Mouse (Mus musculus) heart, embryonic 11.5 days (tissue): ENCODE measurements around the gene Rad51d. TPM values are rescaled to one million over a fixed set of nuclear protein-coding genes. Genes with fewer than 3 reads are reported as not detected.

Experiments
- ATAC-seq: fragments of 200-750 bp; cut with Nextera tagmentation; replicated peaks from 2 replicates; pipeline ENCODE4 v1.8.0; 2017; ENCODE audit warnings: moderate library complexity; ENCODE audit not compliant: insufficient number of reproducible peaks, low FRiP score, low TSS enrichment
- H3K27ac ChIP-seq: fragments of 300-500 bp; sonication (generic); 2 replicates; pipeline ENCODE4 v1.5.1; 2014; ENCODE audit warnings: mild to moderate bottlenecking, low read depth, low read length
- H3K27me3 ChIP-seq: fragments of 300-500 bp; sonication (generic); 2 replicates; pipeline ENCODE4 v1.6.1; 2014; ENCODE audit warnings: mild to moderate bottlenecking, low read length, mixed read lengths; ENCODE audit not compliant: control insufficient read depth, insufficient read depth
- H3K36me3 ChIP-seq: fragments of 300-500 bp; sonication (generic); 2 replicates; pipeline ENCODE4 v1.6.1; 2014; ENCODE audit warnings: mild to moderate bottlenecking, low read length, moderate library complexity, mixed read lengths; ENCODE audit not compliant: control insufficient read depth, insufficient read depth
- H3K4me1 ChIP-seq: fragments of 300-500 bp; sonication (generic); 2 replicates; pipeline ENCODE4 v1.6.1; 2014; ENCODE audit warnings: low read length; ENCODE audit not compliant: control insufficient read depth, insufficient read depth
- H3K4me2 ChIP-seq: fragments of 300-500 bp; sonication (generic); 2 replicates; pipeline ENCODE4 v1.6.1; 2014; ENCODE audit warnings: mild to moderate bottlenecking, moderate library complexity
- H3K4me3 ChIP-seq: fragments of 300-500 bp; sonication (generic); 2 replicates; pipeline ENCODE4 v1.5.1; 2014; ENCODE audit warnings: low read depth, low read length
- H3K9ac ChIP-seq: fragments of 300-500 bp; sonication (generic); 2 replicates; pipeline ENCODE4 v1.6.1; 2014; ENCODE audit warnings: mild to moderate bottlenecking, low read depth, low read length, moderate library complexity
- H3K9me3 ChIP-seq: fragments of 300-500 bp; sonication (generic); replicated peaks from 2 replicates; pipeline ENCODE4 v1.6.1; 2016; ENCODE audit warnings: low read length; ENCODE audit not compliant: control insufficient read depth
- WGBS: fragments of 180-500 bp; shearing (Covaris S2); extraction: QIAGEN DNeasy Blood & Tissue Kit; methylation state at CpG from one replicate; pipeline ENCODE4 v1.1.7; 2014; ENCODE audit not compliant: insufficient replicate concordance; 5-methylcytosine and 5-hydroxymethylcytosine counted together
- polyA plus RNA-seq: library from polyadenylated mRNA; unstranded; fragments of >200 nt; fragmentation: Nextera tagmentation; extraction: Ambion mirVana; gene quantifications from 2 replicates; pipeline ENCODE4 v1.2.1, GENCODE M21; 2014

The Rad51d gene
- polyA plus RNA-seq, 1 experiment from 2014 or later: 15.3 TPM

DNA sequence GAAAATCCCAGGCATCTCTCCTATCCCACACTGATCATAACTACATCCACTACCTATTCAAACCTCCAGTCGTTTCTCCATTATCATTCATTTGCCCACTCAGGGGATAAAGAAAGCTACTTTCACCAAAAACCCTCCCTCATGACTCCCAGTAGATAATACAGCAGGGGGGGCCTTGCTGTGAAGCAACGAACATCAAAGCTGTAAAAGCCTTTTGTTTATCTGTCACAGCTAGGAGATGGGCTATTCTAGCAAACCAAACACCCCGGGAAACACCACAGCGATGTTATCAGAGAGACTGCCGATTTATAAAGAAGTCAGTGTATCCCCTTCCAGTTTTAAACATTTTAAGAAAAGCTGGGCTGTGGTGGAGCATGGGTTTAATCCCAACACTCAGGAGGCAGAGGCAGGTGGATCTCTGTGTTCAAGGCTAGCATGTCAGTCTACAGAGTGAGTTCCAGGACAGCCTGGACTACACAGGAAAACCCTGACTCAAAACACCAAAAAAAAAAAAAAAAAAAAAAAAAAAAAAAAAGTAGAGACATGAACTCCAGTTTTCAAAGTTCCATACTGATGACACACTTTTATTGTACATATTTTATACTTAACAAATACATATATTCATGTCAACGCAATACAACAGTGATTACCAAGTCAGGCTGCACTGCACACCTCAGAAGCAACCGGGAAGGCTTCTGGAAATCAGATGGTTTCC, 23.4 kb downstream of the Rad51d start:
- Histone ChIP-seq H3K9me3 (no peaks in the 10 kb centered on the region), H3K36me3 (no peaks in the 10 kb centered on the region), H3K27ac (no peak overlapping the region), H3K9ac (no peak overlapping the region), H3K27me3 (no peaks in the 10 kb centered on the region), H3K4me2 (peak overlapping the region; percentile 14; the same call in 1 of the 2 replicates), H3K4me1 (no peaks in the 10 kb centered on the region; the same call in 1 of the 2 replicates), H3K4me3 (no peak overlapping the region)
- 27% methylated on average over 7 of the region's 7 CpGs for WGBS
- ATAC-seq: no peak

DNA sequence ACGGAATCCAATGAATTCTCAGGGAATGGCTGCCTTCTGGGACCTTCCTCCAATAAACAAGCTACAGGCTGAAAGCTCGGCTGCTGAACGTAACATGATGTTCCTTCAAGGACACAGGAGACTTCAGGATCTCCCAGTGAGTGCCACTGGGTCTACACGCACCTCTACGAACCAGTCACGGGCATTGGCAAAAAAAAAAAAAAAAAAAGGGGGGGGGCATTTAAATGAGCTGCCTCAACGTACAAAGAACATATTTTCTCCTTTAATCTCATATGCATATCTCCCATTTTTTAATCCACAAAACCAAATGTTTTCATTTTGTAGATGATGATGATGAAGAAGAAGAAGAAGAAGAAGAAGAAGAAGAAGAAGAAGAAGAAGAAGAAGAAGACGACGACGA, 24.5 kb downstream of the Rad51d start:
- Histone ChIP-seq H3K27me3 (no peaks in the 10 kb centered on the region), H3K4me3 (no peak overlapping the region), H3K4me2 (0 out of 2 replicates have a peak overlapping the region, but pooled peaks have one; percentile 14), H3K9ac (no peak overlapping the region), H3K9me3 (no peaks in the 10 kb centered on the region), H3K27ac (no peak overlapping the region), H3K36me3 (no peaks in the 10 kb centered on the region), H3K4me1 (peaks cover 6% of the 10 kb centered on the region; the same call in 1 of the 2 replicates)
- no peak for ATAC-seq
- WGBS: 74% methylated on average over 10 of the region's 10 CpGs

GRCm38 (mm10) chr11:82863488-82863931, 26.9 kb downstream of the Rad51d start:
- H3K9ac ChIP-seq: no peak overlapping the region
- H3K4me2 ChIP-seq: no peak overlapping the region
- H3K27ac ChIP-seq: 0 out of 2 replicates have a peak overlapping the region, but pooled peaks have one; percentile 15
- no peaks in the 10 kb centered on the region for H3K9me3 ChIP-seq
- H3K27me3 ChIP-seq: no peaks in the 10 kb centered on the region
- H3K36me3 ChIP-seq: no peaks in the 10 kb centered on the region
- H3K4me1 ChIP-seq: peaks cover 6% of the 10 kb centered on the region; the same call in 1 of the 2 replicates
- whole genome bisulfite sequencing: 66% methylated on average over 4 of the region's 4 CpGs
- H3K4me3 ChIP-seq: no peak overlapping the region
- ATAC-seq: no peak

DNA sequence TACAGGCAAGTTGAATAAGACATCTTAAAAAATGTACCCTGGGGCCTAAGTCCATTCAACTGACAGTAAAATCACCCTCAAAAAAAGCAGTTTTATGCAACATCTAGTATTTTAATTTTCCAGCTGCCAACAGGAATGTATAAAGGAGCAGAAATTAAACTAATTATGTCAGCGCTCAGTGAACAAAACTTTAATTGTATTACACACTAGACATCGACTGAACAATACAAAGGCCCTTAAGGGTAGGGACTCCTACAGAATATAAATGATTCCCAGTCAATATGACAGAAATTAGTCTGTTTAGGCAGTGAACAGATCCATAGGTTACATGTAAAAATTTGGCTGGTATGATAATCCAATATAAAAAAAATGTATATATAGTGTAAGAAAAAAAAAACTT, 27.4 kb downstream of the Rad51d start:
- WGBS: 83% methylated on average over 2 of the region's 2 CpGs
- H3K9ac ChIP-seq: no peak overlapping the region

GRCm38 (mm10) chr11:82862638-82863037, 27.8 kb downstream of the Rad51d start:
- no peak overlapping the region for H3K27ac ChIP-seq
- no peak for ATAC-seq
- no peak overlapping the region for H3K4me2 ChIP-seq
- H3K4me1 ChIP-seq: peaks cover 6% of the 10 kb centered on the region; the same call in 1 of the 2 replicates
- H3K27me3 ChIP-seq: no peaks in the 10 kb centered on the region
- 68% methylated on average over 9 of the region's 9 CpGs for WGBS
- H3K9me3 ChIP-seq: no peaks in the 10 kb centered on the region
- H3K9ac ChIP-seq: no peak overlapping the region
- no peak overlapping the region for H3K4me3 ChIP-seq
- no peaks in the 10 kb centered on the region for H3K36me3 ChIP-seq

More for the DNA sequence above, 27.4 kb downstream of the Rad51d start:
- Histone ChIP-seq H3K27ac (no peak overlapping the region), H3K4me2 (no peak overlapping the region), H3K4me1 (peaks cover 6% of the 10 kb centered on the region; the same call in 1 of the 2 replicates), H3K36me3 (no peaks in the 10 kb centered on the region), H3K9me3 (no peaks in the 10 kb centered on the region), H3K27me3 (no peaks in the 10 kb centered on the region), H3K4me3 (no peak overlapping the region)
- ATAC-seq: no peak

DNA sequence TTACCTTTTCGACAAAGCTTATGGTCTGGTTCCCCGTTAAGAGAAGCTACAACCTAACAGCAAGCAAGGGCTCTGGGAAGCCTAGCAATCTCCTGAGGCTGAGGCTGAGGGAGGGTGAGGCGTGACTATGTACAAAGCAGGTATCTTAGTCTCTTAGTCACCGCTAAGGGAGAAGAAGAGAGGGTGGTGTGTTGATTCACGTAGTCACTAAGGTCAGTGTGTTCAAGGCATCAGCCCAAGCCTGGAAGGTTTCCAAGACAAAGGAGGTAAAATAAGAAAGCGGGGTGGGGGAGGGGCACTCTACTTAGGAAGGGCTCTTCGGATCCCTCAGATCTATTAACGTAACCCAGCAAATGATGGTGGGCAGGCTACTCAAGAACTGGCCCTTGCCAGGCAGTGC, 28.9 kb downstream of the Rad51d start:
- Histone ChIP-seq H3K27ac (no peak overlapping the region), H3K4me1 (peaks cover 6% of the 10 kb centered on the region; the same call in 1 of the 2 replicates), H3K27me3 (no peaks in the 10 kb centered on the region), H3K9me3 (no peaks in the 10 kb centered on the region), H3K9ac (0 out of 2 replicates have a peak overlapping the region, but pooled peaks have one; percentile 10), H3K4me2 (no peak overlapping the region), H3K4me3 (no peak overlapping the region), H3K36me3 (no peaks in the 10 kb centered on the region)
- no peak for ATAC-seq
- WGBS: 67% methylated on average over 8 of the region's 8 CpGs

GRCm38 (mm10) chr11:82860759-82861158, 29.7 kb downstream of the Rad51d start:
- Histone ChIP-seq H3K9me3 (no peaks in the 10 kb centered on the region), H3K4me2 (no peak overlapping the region), H3K4me3 (no peak overlapping the region), H3K36me3 (no peaks in the 10 kb centered on the region), H3K27ac (no peak overlapping the region), H3K27me3 (no peaks in the 10 kb centered on the region), H3K9ac (no peak overlapping the region), H3K4me1 (peaks cover 6% of the 10 kb centered on the region; the same call in 1 of the 2 replicates)
- ATAC-seq: no peak
- WGBS: 74% methylated on average over 6 of the region's 6 CpGs

DNA sequence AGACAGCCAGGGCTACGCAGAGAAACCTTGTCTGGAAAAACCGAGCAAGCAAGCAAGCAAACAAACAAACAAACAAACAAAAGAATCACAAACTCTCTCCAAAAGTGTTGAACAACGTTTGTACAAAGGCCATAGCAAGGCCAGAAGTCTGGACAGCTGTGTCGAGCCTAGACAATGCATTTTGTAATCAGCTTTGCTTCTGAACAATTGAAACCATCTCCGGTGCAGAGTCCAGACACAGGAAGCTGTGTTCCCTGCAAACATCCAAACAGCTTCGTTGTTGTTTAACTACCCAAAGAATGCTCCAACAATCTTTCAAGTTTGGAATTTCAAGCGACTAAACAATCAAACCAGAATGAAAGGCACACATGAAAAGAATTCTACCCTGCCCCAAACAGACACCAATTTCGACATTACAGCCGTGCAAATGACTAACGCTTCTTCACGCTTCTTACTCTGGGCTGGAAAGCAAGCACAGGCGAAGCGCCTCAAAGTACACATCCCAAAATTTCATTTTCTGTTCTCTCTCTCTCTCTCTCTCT, 33.0 kb downstream of the Rad51d start:
- no peaks in the 10 kb centered on the region for H3K27me3 ChIP-seq
- WGBS: 82% methylated on average over 13 of the region's 13 CpGs
- no peak overlapping the region for H3K27ac ChIP-seq
- no peak for ATAC-seq
- H3K9me3 ChIP-seq: no peaks in the 10 kb centered on the region
- H3K4me2 ChIP-seq: no peak overlapping the region
- no peaks in the 10 kb centered on the region for H3K36me3 ChIP-seq
- H3K4me3 ChIP-seq: no peak overlapping the region
- H3K9ac ChIP-seq: no peak overlapping the region
- H3K4me1 ChIP-seq: peaks cover 9% of the 10 kb centered on the region
